Mouse (Mus musculus): Measurements from ENCODE around the gene Kif19a. TPM values are rescaled to one million over a fixed set of nuclear protein-coding genes. Genes with fewer than 3 reads are reported as not detected.

The Kif19a gene
- total RNA-seq, 2 experiments from 2014 or later, result 0.58 TPM; not detected in 1

DNA sequence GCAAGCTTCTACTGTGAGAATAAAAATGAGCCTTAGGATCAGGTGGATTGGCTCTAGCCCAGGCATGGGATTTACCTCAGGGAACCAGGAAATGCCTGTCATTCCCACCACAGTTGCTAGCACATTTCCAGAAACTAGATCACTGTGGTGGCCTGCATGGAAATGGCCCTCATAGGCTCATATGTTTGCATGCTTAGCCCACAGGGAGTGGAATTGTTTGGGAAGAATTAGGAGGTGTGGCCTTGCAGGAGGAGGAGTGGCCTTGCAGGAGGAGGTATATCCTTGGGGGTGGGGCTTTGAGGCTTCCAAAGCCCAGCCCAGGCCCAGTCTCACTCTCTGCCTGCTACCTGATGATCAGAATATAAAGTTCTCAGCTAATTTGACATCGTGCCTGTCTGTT is 36.7 kb downstream of the Kif19a start:
- no peak for ATAC-seq (replicated peaks; ENCODE audit: low FRiP score, poor library complexity, severe bottlenecking)

DNA sequence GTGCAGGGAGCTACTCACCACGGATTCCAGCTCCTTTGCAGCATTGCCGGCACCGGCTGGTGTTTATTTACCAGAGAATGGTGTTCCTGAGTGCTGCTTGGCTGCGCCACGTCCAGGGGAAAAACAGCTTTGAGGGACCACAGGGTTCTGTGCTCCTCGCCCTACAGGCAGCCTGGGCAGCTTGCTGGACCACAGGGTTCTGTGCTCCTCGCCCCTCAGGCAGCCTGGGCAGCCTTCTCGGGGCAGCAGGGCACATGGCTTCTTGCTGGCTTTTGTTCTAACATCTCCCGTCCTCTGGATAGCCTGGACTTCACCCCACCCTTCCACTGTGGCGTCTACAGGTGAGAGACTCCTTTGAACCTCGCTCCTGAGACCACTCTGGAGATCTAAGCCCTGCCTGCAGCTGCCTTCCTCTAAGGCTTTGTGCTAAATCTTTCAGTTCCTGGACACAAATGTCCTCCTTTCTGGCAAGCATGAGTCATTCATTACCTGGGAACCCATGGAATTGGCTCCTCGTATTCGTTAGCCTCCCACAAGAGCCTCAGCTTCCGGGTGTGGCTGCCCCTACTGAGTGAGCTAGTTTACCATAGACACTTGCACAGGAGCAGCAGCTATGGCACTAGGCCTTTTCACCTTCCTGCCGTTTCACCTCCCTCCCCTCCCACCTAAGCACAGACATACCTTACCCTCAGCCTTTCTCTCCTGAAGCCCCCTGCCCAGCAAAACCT is 37.5 kb downstream of the Kif19a start:
- ATAC-seq (replicated peaks; ENCODE audit: low FRiP score, poor library complexity, severe bottlenecking), result no peak

DNA sequence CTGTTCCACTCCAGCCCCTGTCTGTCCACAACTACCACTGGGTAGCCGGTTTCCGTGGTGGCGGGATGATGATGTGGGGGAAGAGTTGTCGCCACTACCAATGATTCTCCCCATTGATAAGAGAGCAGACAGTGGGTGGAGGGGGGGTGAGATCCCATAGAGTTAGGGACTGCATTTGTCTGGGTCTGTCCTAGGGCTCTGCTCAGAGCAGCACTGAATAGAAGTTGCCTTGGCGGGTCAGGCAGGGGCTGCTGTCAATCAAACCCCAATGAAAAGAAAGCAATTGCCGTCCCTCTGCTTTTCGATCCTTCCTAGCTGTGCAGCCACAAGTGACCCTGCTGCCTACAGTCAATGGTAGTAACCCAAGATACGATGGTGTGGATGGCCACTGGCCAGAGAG is 38.8 kb downstream of the Kif19a start:
- ATAC-seq (replicated peaks; ENCODE audit: low FRiP score, poor library complexity, severe bottlenecking), result no peak

DNA sequence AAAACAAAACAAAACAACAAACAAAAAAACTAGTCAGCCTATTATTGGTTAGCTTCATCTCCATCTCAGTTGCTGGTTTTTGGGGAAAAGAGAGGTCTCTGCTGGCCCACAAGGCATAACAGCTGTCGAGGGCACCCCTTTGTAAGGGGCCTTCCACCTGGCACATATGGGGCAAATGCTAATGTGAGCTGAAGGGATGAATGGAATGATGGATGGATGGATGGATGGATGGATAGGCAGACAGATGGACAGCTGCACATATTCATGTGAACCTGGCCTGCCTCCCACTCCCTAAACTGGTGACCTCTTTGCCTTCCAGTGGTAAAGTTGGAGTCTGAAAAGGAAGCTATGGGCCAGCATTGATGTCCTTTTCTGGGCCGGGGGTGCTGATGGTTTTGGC is 41.8 kb downstream of the Kif19a start:
- ATAC-seq (replicated peaks; ENCODE audit: low FRiP score, poor library complexity, severe bottlenecking), result no peak

DNA sequence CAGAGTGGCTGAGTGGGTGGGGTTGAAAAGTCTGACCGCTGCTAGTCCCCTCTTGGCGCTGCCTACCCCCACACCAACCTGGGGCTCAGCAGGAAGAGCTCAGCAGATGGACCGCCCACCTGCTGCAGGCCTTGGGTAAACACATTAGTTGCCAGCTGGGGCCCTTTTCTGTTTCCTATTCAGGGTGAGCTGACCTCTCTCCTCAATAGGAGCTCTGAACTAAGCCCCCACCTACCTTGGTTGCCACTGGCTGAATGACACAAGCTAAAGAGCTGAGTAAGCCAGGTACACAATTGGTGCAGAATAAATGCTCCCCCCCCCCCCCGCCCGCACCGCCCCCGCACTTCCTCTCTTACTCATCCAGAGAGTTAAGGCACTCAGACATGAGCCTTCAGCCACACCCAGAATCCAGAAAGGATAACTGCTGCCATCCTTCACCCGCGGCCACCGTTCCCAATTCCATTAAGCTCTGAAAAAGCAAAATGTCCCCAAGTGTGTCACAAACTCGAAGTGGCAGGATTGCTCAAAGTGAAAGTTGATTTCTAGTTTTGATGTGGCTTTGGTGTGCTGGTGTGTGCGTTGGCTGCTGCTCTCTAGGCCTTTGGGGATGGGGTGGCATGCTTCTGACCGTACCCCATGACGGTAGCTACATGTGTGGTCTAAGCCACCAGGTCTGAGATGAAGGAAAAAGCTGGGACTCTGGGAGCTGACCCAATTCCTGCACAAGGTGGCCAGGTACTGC is 42.7 kb downstream of the Kif19a start:
- no peak for ATAC-seq (replicated peaks; ENCODE audit: low FRiP score, poor library complexity, severe bottlenecking)

DNA sequence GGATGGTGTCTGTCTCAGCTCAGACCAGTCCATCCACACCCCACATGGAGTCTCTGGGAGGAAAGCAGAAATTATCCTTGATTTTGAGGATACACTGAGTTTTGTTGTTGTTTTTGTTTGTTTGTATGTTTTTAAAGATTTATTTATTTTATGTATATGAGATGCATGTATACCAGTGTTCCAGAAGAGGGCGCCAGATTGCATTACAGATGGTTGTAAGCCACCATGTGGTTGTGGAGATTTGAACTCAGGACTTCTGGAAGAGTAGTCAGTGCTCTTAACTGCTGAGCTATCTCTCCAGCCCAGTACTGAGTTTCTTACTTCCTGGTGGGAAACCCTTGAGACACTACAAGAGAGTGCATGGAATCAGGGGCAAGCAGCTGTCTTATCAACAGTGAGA is 44.2 kb downstream of the Kif19a start:
- no peak for ATAC-seq (replicated peaks; ENCODE audit: low FRiP score, poor library complexity, severe bottlenecking)

DNA sequence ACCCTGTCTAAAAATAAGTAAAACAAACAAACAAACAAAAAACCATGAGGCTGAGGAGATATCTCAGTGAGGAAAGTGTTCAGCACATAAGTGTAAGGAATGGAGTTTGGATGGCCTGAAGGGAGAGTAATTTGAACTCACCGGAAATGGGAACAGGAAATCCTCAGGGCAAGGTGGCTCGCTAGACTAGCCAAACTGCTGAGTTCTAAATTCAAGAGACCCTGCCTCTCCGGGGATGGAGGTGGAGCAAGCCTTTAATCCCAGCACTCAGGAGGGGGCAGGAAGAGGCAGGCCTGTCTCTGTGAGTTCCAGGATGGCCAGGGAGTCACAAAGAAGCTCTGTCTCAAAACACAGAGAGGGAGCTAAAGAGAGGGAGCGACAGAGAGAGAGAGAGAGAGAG is 45.2 kb downstream of the Kif19a start:
- no peak for ATAC-seq (replicated peaks; ENCODE audit: low FRiP score, poor library complexity, severe bottlenecking)

DNA sequence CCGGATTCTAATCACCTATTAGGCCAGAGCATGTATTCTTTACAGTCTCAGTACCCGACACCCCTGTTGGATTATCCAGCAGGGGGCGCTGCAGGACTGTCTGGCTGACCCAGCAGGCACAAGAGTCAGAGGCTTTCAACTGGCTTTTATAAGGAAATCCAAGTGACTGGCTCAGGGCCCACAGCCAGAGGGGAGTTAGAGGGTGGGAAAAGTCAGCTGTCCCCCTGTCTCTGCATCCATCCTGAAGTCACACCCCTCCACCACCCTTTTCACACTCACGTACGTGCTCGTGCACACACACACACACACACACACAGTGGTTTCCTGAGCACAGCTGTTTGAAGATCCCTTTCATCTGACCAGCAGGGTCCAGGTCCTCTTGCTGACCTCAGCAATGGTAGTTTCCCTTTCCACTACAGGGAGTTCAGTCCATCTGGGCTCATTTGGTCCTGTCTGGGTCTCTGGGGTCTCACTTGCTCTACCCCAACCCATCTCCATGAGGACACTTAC is 47.6 kb downstream of the Kif19a start:
- peak; percentile 63 for ATAC-seq (replicated peaks; ENCODE audit: low FRiP score, poor library complexity, severe bottlenecking)

DNA sequence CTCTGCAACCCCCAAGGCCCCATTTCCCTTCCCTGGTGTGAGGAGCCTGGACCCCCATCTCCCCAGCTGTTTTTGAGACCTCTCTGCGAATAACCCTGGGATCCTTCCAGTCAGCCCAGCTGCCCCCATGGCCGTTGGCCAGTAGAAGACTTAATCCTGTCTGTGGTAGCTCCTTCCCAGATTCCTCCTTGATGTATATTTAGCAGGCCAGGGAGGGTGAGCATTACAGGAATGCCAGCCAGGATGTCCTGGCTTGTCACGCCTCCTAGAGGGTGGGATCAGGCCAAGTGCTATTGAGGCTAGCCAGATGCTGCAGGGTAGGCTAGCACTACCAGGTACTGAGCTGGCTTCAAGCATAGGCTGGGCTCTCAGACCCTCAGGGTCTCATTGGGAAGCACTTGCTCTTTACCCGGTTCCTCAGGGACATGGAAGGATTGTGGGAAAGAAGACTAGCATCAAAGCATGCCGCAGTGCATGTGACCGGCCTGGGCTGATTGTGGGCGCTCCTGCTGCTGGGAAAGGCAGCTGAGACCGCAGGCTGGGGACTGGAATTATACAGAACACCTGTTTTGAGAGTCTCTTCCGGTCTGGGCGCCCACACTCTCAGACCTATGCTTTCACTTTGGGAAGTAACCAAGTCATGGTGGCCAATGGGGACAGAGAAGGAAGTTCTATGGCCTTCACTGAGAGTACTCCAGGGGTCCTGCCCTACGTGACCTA is 49.8 kb downstream of the Kif19a start:
- no peak for ATAC-seq (replicated peaks; ENCODE audit: low FRiP score, poor library complexity, severe bottlenecking)

DNA sequence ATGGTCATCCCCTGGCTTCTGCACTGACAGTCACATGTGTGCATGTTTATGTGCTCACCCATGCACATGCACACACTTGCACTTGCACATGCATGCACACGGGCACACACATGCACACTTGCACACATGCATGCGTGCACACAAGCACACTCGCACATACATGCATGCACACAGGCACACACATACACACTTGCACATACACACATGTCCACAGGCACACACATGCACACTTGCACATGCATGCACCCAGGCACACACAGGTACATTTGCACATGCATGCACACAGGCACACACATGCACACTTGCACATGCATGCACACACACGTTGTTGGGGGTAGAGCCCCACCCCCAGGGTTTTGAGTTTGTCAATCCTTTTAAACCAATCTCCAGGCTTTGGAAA is 51.7 kb downstream of the Kif19a start:
- ATAC-seq (replicated peaks; ENCODE audit: low FRiP score, poor library complexity, severe bottlenecking), result no peak

DNA sequence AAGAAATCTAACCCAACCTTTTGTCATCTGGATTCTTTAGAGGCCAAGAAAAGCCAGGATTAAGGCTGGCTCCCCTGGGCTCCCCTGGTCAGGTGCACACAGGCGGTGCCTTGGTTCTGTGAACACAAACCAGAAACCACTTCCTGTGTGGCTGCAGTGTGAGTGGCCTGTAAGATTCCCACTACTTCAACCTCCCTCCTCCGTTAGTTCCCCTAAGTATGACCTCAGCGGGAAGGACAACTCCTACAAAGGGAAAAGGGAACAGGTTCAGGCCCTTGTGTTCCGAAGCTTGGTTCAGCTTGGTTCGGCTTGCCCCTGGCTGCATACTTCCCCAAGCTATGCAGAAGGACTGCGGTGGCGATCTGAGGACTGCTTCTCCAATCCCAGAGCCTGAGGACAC is 53.0 kb downstream of the Kif19a start:
- no peak for ATAC-seq (replicated peaks; ENCODE audit: low FRiP score, poor library complexity, severe bottlenecking)

DNA sequence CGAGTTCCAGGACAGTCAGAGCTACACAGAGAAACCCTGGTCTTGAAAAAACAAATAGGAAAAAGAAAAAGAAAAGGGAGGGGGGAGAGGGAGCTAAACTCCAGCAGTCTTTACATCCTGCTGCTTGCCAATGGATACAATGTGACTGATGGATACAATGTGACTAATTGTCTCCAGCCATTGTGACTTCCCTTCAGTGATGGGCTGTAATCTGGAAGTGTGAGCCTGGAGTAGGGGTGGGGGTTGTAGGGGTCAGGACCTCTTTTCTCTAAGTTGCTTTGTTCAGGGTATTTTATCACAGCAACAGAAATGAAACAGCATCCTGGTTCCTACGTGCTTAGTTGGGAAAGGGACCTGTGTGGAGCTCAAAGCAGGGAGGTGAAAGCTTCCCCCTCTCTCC is 53.9 kb downstream of the Kif19a start:
- no peak for ATAC-seq (replicated peaks; ENCODE audit: low FRiP score, poor library complexity, severe bottlenecking)

DNA sequence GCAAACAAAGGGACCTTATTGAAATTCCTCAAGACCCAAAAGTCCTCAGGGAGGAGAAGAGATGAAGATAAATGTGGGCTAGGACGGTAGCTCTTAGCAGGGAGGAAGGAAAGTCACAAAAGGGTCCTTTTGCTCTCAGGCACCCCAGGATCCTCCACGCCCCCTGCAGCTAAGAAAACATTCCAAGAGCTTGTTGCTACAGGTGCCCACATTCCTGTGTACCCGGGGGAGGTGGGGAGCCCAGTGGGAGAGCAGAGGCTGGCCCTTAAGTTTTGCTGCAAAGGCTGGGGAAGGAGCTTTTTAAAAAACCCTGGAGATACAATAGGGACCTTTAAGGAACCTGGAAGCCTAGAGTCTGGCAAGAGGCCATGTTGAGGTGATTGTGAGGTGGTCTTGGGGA is 55.3 kb downstream of the Kif19a start:
- ATAC-seq (replicated peaks; ENCODE audit: low FRiP score, poor library complexity, severe bottlenecking), result no peak

DNA sequence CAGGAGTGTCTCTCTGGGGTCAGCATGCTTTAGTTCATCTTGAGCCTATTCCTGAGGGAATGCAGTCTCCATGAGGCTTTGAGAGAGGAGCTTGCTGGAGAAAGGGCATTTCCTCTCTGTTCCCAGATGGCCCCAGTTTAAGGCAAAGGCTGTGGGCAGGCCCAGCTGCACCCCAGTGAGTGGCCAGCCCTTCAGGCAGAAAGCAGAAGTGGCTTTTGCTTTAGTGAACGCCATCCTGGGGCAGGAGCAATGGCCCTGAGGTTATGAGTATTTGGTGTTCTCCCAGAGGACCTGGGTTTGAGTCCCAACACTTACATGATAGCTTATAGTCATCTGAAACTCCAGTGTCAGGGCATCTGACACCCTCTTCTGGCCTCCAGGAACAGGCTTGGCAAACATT is 56.1 kb downstream of the Kif19a start:
- no peak for ATAC-seq (replicated peaks; ENCODE audit: low FRiP score, poor library complexity, severe bottlenecking)

DNA sequence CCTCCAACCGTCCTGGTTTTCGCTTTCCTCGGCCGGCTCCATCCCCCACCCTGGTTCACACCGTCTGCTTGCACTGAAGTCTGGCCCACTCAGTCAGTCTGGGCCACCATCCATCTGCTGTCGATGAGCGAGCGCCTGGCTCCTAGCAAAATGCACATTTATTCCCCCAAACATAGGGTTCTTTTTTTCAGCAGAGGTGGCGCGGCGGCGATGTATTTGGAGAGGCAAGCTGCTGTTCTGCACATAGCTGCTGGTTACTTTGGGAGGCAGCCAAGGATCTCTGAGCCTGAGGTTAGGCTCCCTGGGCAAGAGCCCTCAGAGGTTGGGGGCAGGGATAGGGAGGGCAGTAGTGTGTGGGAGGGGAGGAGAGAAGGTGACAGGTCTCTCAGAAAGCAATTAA is 57.5 kb downstream of the Kif19a start:
- ATAC-seq (replicated peaks; ENCODE audit: low FRiP score, poor library complexity, severe bottlenecking), result no peak

DNA sequence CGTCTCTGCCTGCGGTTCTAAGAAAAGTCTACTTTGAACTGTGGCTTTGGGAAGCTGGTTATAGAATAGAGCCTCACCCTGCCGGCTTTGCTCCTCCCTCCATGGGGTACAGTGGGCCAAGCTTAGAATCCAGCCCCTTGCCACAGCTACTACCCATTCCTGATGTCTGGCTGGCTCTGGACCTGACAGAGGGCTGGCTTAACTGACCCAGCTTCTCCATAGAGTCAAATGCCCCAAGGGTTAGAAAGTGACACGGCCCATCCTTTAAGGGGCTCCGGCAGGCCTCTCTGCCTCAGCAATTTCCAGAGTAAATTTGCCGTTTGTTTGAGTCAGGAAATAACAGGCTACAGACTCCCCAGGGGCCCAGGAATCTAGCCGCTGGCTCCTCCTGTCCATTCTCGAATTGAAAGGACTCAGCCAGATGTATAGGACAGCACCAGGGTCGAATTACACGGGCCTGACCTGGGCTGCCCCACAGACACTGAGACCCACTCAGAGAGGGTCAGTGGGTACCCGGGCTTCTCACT is 58.1 kb downstream of the Kif19a start:
- no peak for ATAC-seq (replicated peaks; ENCODE audit: low FRiP score, poor library complexity, severe bottlenecking)

DNA sequence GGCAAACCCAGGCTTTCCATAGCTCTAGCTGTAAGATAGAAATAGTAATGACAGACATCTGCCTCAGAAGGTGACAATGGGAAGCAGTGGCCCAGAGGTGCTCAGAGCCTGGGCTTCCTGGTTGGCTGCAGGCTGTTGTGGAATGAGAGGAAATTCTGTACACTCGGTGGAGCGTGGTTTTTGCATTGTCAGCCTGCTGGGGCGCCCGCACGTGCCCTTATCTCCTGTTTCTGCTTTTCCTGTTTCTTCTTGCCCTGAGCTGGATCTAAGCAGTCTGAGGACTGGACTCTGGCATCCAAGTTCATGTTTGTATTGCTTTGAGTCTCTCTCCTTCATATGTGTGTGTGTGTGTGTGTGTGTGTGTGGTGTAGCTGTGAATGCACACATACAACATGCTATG is 61.5 kb downstream of the Kif19a start:
- no peak for ATAC-seq (replicated peaks; ENCODE audit: low FRiP score, poor library complexity, severe bottlenecking)

DNA sequence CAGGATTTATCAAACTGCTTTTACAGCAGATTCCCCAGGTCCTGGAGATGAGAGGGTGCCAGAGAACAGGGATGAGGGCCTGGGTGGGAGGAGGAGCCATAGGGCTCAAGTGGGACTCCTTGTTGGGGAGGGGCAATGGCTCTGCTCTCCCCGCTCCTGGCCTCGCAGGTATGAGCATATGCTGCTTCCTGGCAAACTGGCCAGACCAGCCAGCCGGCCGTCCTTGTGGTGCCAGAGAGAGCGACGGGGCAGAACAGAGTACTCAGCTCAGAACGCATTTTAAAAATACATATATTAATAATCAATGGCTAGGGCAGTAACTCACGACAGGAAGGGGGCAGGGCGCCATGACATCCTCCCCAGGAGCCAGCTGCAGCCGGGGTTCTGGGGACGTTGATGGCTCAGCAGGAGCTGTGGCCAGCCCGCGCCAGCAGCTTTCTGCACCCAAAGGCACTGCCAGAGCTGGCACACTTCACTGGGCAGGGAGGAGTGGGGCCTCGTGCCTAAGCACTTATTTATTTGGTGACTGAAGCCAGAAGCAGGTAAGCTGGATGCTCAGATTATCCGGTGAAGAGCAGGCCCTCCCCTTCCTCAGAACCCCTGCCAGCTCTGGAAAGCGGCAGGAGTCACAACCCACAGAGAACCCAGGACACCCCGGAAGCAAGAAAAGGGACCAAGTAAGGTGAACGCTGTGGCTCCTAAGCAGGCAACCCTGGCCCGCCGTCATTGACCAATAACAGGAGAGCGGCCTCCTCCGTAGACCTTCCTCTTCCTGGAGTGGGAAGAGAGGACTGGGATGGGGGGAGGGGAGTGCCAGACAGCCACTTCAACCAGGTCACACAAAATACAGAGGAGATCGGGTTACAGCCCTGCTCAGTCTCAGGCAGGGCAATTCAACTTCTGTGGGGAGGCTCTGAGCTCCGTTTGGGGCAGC is 64.6 kb downstream of the Kif19a start:
- no peak for ATAC-seq (replicated peaks; ENCODE audit: low FRiP score, poor library complexity, severe bottlenecking)

DNA sequence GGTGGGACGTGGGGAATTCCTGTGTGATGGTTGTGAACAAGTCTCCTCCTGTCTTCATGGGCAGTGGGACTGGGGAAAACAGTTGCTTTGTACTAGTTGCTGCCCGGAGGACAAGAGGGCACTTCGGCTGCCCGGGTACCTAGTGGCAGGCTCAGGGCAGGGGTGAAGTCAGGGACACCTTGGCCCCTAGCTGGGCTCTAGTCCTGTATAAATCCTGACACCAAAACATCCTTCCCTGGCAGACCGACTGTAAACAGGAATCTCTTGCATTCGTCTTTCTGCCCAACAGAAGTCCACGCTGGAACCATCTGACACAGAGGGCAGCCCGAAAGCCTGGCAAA is 65.2 kb downstream of the Kif19a start:
- ATAC-seq (replicated peaks; ENCODE audit: low FRiP score, poor library complexity, severe bottlenecking), result no peak

DNA sequence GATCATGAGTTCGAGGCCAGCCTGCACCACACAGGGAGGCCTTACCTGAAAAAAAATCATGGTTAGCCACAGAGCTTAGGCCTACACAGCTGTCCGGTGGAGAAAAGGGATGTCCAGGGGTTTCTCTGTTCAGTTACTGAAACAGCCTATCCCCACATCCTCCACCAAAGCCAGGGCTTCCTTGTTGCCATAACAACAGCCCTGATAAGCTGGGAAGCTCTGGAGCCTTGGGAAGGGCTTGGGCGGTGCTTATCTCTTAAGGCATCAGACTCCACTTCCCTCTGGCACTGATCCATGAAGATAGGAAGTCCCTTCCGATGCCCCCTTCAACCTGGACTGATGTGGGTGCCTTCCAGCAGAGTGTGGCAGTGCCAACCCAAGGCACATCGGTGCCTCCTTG is 68.0 kb downstream of the Kif19a start:
- no peak for ATAC-seq (replicated peaks; ENCODE audit: low FRiP score, poor library complexity, severe bottlenecking)

Data from erythroblast, adult 5-6 weeks (primary cell).